Comparison of ENCODE assay signal across 7 mouse cellular contexts in genomic region chr3:65928614-65929272, GRCm38 (mm10). TPM values are rescaled to one million over a fixed set of nuclear protein-coding genes. Genes with fewer than 3 reads are reported as not detected.
DNase-seq lines count a peak whose midpoint lies in the region; ATAC-seq and TF ChIP-seq lines count a peak whose summit lies in the region.

No protein-coding gene starts in this region.

- no peak for ATAC-seq in megakaryocyte, adult 5-6 weeks (ENCODE audit: poor library complexity, severe bottlenecking)
- ATAC-seq in forebrain, embryonic 14.5 days = peak; percentile 40
- ATAC-seq in liver, postnatal 0 days = no peak
- ATAC-seq in megakaryocyte progenitor cell, adult 5-6 weeks (replicated peaks; ENCODE audit: poor library complexity) = no peak

- H3K4me3 ChIP-seq in megakaryocyte, embryonic 14.5 days (replicated peaks) = peak overlapping the region; percentile 75
- H3K4me3 ChIP-seq in forebrain, embryonic 14.5 days (ENCODE audit: low read depth, low read length) = no peak overlapping the region
- H3K4me3 ChIP-seq in liver, postnatal 0 days (ENCODE audit: low read depth, low read length) = no peak overlapping the region; the same call in 1 of the 2 replicates

- 0 out of 2 replicates have a peak overlapping the region, but pooled peaks have one; percentile 9 for H3K27ac ChIP-seq in forebrain, embryonic 14.5 days (ENCODE audit: low read depth, low read length)
- peak overlapping the region; percentile 44; the same call in 1 of the 2 replicates for H3K27ac ChIP-seq in liver, postnatal 0 days (ENCODE audit: low read depth)

- WGBS in forebrain, embryonic 14.5 days = 32% methylated on average over 4 of the region's 4 CpGs
- WGBS in liver, postnatal 0 days (ENCODE audit: insufficient replicate concordance) = 57% methylated on average over 4 of the region's 4 CpGs

- H3K9ac ChIP-seq in forebrain, embryonic 14.5 days (ENCODE audit: low read length) = no peak overlapping the region; the same call in 1 of the 2 replicates
- no peak overlapping the region for H3K9ac ChIP-seq in liver, postnatal 0 days (replicated peaks)

- H3K27me3 ChIP-seq in megakaryocyte, embryonic 14.5 days (replicated peaks) = peaks cover 9% of the 10 kb centered on the region
- H3K27me3 ChIP-seq in forebrain, embryonic 14.5 days (replicated peaks; ENCODE audit: control insufficient read depth, insufficient read depth, low read length) = no peaks in the 10 kb centered on the region
- no peaks in the 10 kb centered on the region for H3K27me3 ChIP-seq in liver, postnatal 0 days (ENCODE audit: insufficient read depth, low read length)

- peak overlapping the region; percentile 3; the same call in 1 of the 2 replicates for H3K4me2 ChIP-seq in forebrain, embryonic 14.5 days (ENCODE audit: low read length)
- H3K4me2 ChIP-seq in liver, postnatal 0 days (ENCODE audit: low read depth, low read length) = peak overlapping the region; percentile 63; the same call in 1 of the 2 replicates

- no peak for DNase-seq in forebrain, embryonic 14.5 days (ENCODE audit: low spot score)
- DNase-seq in liver, postnatal 0 days = no peak
- no peak for DNase-seq in urinary bladder, adult 18-20 months (ENCODE audit: low spot score in 2 of 2)
- DNase-seq in frontal cortex, postnatal 25 days (ENCODE audit: low spot score in 2 of 2) = no peak

- no peak for TF ChIP-seq CTCF in liver, postnatal 0 days (IDR thresholded peaks at IDR 0.05; ENCODE audit: low read depth)

- no peak for TF ChIP-seq EP300 in liver, postnatal 0 days (IDR thresholded peaks at IDR 0.05; ENCODE audit: low read depth)

- peaks cover 37% of the 10 kb centered on the region for H3K4me1 ChIP-seq in megakaryocyte, embryonic 14.5 days
- peaks cover 4% of the 10 kb centered on the region; the same call in 1 of the 2 replicates for H3K4me1 ChIP-seq in forebrain, embryonic 14.5 days (ENCODE audit: control insufficient read depth, insufficient read depth, low read length)
- H3K4me1 ChIP-seq in liver, postnatal 0 days (ENCODE audit: insufficient read depth) = peaks cover 17% of the 10 kb centered on the region

- no peaks in the 10 kb centered on the region for H3K36me3 ChIP-seq in megakaryocyte, embryonic 14.5 days (replicated peaks; ENCODE audit: low read length)
- H3K36me3 ChIP-seq in forebrain, embryonic 14.5 days (ENCODE audit: control insufficient read depth, insufficient read depth, low read length) = no peaks in the 10 kb centered on the region
- H3K36me3 ChIP-seq in liver, postnatal 0 days (replicated peaks; ENCODE audit: insufficient read depth, low read length) = no peaks in the 10 kb centered on the region

- H3K9me3 ChIP-seq in megakaryocyte, embryonic 14.5 days = no peaks in the 10 kb centered on the region
- no peaks in the 10 kb centered on the region for H3K9me3 ChIP-seq in forebrain, embryonic 14.5 days (replicated peaks; ENCODE audit: control insufficient read depth, low read length)
- H3K9me3 ChIP-seq in liver, postnatal 0 days (ENCODE audit: low read length) = no peaks in the 10 kb centered on the region

RNA-seq across cellular contexts. Expression of gene Ccnl1, which starts 29.3 kb away (rescaled TPM):
- polyA plus RNA-seq in megakaryocyte, embryonic 14.5 days (2012; ENCODE audit: insufficient read depth, low replicate concordance) = 21.7 and 48.3 TPM in 2 replicates
- 189 and 190 TPM in 2 replicates for total RNA-seq in megakaryocyte, adult 5-6 weeks (2015)
- 249 and 290 TPM in 2 replicates for total RNA-seq in megakaryocyte, adult 5-6 weeks (2017)
- polyA plus RNA-seq in forebrain, embryonic 14.5 days (2014; fragmentation: Nextera tagmentation; extraction: Ambion mirVana) = 76.6 and 84.4 TPM in 2 replicates
- 33.1 and 38.1 TPM in 2 replicates for polyA plus RNA-seq in liver, postnatal 0 days (2015; fragmentation: Nextera tagmentation; extraction: Ambion mirVana)
- total RNA-seq in megakaryocyte progenitor cell, adult 5-6 weeks (2015) = 225 and 270 TPM in 2 replicates
- total RNA-seq in megakaryocyte progenitor cell, adult 5-6 weeks (2017) = 231 and 265 TPM in 2 replicates
